Mouse (Mus musculus): ENCODE measurements around the gene Olfr594. TPM values are rescaled to one million over a fixed set of nuclear protein-coding genes. Genes with fewer than 3 reads are reported as not detected.
"Not testable (repeated sequence)": the region's sequence is repeated elsewhere in the genome, so short reads cannot be mapped to it uniquely, and the experiment has no call there.

Gene Olfr594
- not detected in 2 replicates for polyA plus RNA-seq (2015; fragmentation: Nextera tagmentation; extraction: Ambion mirVana)

DNA sequence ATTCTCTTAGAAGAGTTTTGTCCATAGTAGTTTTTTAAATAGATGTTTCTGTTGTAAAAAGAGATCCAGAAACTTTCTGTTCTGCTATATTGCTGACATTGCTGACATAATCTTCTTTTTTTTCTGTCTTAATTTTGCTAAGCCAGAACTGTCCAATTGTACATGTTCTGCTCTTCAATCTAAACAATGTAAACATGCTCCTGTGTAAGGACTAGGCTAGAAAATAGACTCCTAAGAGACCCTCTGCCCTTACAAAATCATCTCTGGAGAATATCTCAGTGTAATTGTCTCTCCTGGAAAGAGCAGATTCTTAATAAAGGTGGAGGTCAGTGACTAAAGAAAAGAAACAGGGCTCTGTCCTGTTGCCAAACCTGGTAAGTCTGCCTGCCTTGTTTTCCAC is at the start of gene Olfr594:
Gene Olfr594 (plus strand): TSS at position 301 of the 400 bp plus-strand sequence.
- H3K27me3 ChIP-seq (replicated peaks): no peaks in the 10 kb centered on the region
- H3K4me3 ChIP-seq: no peak within 1 kb of the TSS
- no peaks in the 10 kb centered on the region for H3K4me1 ChIP-seq
- H3K9ac ChIP-seq: no peak within 1 kb of the TSS
- H3K27ac ChIP-seq: no peak within 1 kb of the TSS
- no peak within 1 kb of the TSS for H3K4me2 ChIP-seq
- H3K36me3 ChIP-seq (replicated peaks): no peaks in the 10 kb centered on the region
- ATAC-seq (replicated peaks): no peak
- no peaks in the 10 kb centered on the region for H3K9me3 ChIP-seq

DNA sequence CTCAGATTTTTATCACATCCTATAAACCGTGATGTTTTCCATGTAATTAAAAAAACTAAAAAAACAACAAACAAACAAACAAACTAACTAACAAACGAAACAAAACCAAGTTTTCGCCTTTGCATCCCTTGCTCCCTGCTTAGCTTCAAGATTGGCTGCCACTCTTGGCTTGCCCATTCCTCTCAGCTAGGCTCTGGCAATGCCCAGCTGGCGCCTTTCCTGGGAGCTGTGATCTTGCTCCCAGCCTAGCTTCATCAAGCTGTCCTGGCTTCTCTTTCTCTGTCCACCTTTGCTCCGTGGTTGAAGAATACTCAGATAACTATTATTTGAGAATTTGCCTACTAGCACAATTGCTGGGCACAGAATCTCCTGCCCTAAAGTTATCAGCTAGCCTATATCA is 47.1 kb upstream of the Olfr594 start:
- WGBS: 84% methylated on average over 5 of the region's 5 CpGs

DNA sequence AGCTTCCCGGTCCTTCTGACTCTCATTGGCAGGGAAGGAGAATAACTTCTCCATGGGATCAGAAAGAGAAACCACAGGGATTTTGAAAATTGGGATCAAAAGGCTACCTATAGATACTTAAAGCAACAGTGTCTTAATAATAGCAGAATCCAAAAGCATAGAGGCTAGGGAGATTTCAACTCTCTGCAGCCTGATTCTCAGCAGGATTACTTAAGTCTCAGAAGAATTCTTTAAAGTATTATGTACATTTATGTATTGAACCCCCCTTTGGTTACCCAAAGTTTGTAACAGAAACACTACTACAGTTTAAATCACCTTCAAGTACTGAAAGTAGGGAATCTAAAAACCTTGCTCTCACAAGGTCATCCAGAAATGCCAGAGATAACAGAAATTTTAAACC is 38.6 kb upstream of the Olfr594 start, which contains the start of gene Olfr591:
Gene Olfr591 (minus strand): TSS at position 101 of the 400 bp plus-strand sequence.
- ATAC-seq (replicated peaks): no peak
- H3K36me3 ChIP-seq (replicated peaks): no peaks in the 10 kb centered on the region
- no peak within 1 kb of the TSS for H3K27ac ChIP-seq
- no peak within 1 kb of the TSS for H3K9ac ChIP-seq
- no peak within 1 kb of the TSS for H3K4me3 ChIP-seq
- 86% methylated on average over 1 of the region's 1 CpGs for WGBS
- no peaks in the 10 kb centered on the region for H3K27me3 ChIP-seq (replicated peaks)
- no peak within 1 kb of the TSS for H3K4me2 ChIP-seq
- no peaks in the 10 kb centered on the region for H3K4me1 ChIP-seq
- H3K9me3 ChIP-seq: no peaks in the 10 kb centered on the region

More for the DNA sequence above, 47.1 kb upstream of the Olfr594 start:
- H3K9me3 ChIP-seq: no peaks in the 10 kb centered on the region
- H3K27ac ChIP-seq: no peak overlapping the region
- H3K36me3 ChIP-seq (replicated peaks): no peaks in the 10 kb centered on the region
- H3K4me2 ChIP-seq: no peak overlapping the region
- H3K9ac ChIP-seq: no peak overlapping the region
- no peaks in the 10 kb centered on the region for H3K4me1 ChIP-seq
- ATAC-seq (replicated peaks): no peak
- no peaks in the 10 kb centered on the region for H3K27me3 ChIP-seq (replicated peaks)
- no peak overlapping the region for H3K4me3 ChIP-seq

DNA sequence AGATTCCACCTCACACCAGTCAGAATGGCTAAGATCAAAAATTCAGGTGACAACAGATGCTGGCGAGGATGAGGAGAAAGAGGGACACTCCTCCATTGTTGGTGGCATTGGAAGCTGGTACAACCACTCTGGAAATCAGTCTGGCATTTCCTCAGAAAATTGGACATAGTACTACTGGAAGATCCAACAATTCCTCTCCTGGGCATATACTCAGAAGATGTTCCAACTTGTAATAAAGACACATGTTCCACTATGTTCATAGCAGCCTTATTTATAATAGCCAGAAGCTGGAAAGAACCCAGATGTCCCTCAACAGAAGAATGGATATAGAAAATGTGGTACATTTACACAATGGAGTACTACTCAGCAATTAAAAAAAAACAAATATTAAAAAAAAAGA is 32.3 kb upstream of the Olfr594 start, which contains the start of gene Olfr592:
Gene Olfr592 (plus strand): TSS at position 301 of the 400 bp plus-strand sequence.
- H3K27me3 ChIP-seq (replicated peaks); H3K27ac ChIP-seq; H3K4me2 ChIP-seq; H3K4me1 ChIP-seq; H3K4me3 ChIP-seq; ATAC-seq (replicated peaks); H3K9ac ChIP-seq; H3K36me3 ChIP-seq (replicated peaks); H3K9me3 ChIP-seq: not testable (repeated sequence)
- WGBS: 75% methylated on average over 1 of the region's 1 CpGs

DNA sequence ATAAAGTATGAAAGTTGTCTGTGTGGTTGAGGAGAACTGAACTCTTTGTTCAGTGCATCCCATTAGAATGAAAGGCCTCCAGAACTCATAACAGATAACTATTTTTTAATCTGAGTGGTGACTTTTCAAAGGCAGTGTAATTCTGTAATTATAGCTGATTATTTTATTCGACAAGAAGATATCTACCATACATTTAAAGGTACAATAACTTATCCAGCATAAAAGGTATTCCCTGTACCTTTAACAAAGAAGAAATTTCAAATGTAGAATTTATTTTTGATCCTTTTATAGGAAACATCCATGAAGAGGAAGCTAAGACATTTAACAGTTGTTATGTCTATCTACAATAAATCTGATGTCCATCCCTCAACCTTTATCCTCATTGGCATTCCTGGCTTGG is 5.2 kb upstream of the Olfr594 start, which contains the start of gene Olfr593:
Gene Olfr593 (plus strand): TSS at position 301 of the 400 bp plus-strand sequence.
- H3K27ac ChIP-seq: no peak within 1 kb of the TSS
- H3K4me1 ChIP-seq: no peaks in the 10 kb centered on the region
- no peak within 1 kb of the TSS for H3K9ac ChIP-seq
- no peak within 1 kb of the TSS for H3K4me2 ChIP-seq
- H3K9me3 ChIP-seq: no peaks in the 10 kb centered on the region
- H3K36me3 ChIP-seq (replicated peaks): no peaks in the 10 kb centered on the region
- H3K27me3 ChIP-seq (replicated peaks): no peaks in the 10 kb centered on the region
- H3K4me3 ChIP-seq: no peak within 1 kb of the TSS
- WGBS: 74% methylated on average over 1 of the region's 1 CpGs
- no peak for ATAC-seq (replicated peaks)

DNA sequence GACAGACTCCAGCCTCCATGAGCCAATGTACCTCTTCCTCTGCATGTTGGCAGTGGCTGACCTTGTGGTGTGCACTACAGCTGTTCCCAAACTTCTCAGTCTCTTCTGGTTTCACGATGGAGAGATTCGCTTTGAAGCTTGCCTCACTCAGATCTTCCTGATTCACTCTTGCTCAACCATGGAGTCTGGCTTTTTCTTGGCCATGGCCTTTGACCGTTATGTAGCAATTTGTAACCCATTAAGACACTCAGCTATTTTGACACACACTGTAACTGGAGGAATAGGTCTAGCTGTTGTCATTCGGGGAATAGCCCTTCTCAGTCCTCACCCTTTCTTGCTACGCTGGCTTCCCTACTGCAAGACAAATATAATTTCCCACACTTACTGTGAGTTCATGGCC is 4.7 kb upstream of the Olfr594 start:
- not testable (repeated sequence) for H3K9ac ChIP-seq; H3K9me3 ChIP-seq; ATAC-seq (replicated peaks); H3K4me2 ChIP-seq; H3K27me3 ChIP-seq (replicated peaks); H3K36me3 ChIP-seq (replicated peaks); H3K4me1 ChIP-seq; H3K4me3 ChIP-seq; H3K27ac ChIP-seq
- 91% methylated on average over 5 of the region's 5 CpGs for WGBS

DNA sequence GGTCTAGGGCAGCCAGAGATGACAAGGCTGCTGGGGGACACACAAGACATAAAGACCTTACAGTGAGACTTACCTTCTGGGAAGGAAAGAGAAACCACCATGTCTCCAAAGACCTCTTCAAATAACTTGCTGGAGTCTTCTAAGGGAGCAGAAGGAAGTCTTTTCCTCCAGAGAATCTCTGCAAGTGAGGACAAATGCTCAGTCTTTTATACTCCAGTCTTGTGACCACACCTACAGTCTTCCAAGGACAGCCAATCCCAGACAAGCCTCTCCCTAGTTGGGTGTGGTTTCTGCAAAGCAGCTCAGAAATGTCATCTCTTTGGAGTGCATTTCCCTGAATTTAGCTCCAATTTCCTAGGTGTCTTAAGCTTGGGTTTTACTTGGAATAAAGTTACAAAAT is 35.6 kb downstream of the Olfr594 start, which contains the start of gene Usp17ld:
Gene Usp17ld (minus strand): TSS at position 101 of the 400 bp plus-strand sequence.
- not testable (repeated sequence) for ATAC-seq (replicated peaks)

More for the DNA sequence above, 35.6 kb downstream of the Olfr594 start, which contains the start of gene Usp17ld:
- H3K27me3 ChIP-seq (replicated peaks); H3K36me3 ChIP-seq (replicated peaks); H3K9me3 ChIP-seq; H3K4me1 ChIP-seq; H3K27ac ChIP-seq; H3K9ac ChIP-seq; H3K4me3 ChIP-seq; H3K4me2 ChIP-seq: not testable (repeated sequence)

Small RNA genes lying within 50 kb of the gene (microRNA-seq; reads per million reads assigned to microRNA genes)
- gene Gm23550 (not detected), gene Gm25171 (not detected)

Other genes starting within 250 kb of the Olfr594 start
- not detected in 2 replicates for gene Olfr577, start 241.1 kb upstream of the Olfr594 start, polyA plus RNA-seq (2015; fragmentation: Nextera tagmentation; extraction: Ambion mirVana)
- not detected in 2 replicates for gene Olfr578, start 227.7 kb upstream of the Olfr594 start, polyA plus RNA-seq (2015; fragmentation: Nextera tagmentation; extraction: Ambion mirVana)
- not detected in 2 replicates for gene Olfr582, start 179.0 kb upstream of the Olfr594 start, polyA plus RNA-seq (2015; fragmentation: Nextera tagmentation; extraction: Ambion mirVana)
- not detected in 2 replicates for gene Olfr583, start 165.7 kb upstream of the Olfr594 start, polyA plus RNA-seq (2015; fragmentation: Nextera tagmentation; extraction: Ambion mirVana)
- not detected in 2 replicates for gene Olfr584, start 135.1 kb upstream of the Olfr594 start, polyA plus RNA-seq (2015; fragmentation: Nextera tagmentation; extraction: Ambion mirVana)
- gene Olfr585, start 119.3 kb upstream of the Olfr594 start, polyA plus RNA-seq (2015; fragmentation: Nextera tagmentation; extraction: Ambion mirVana): not detected in 2 replicates
- not detected in 2 replicates for gene Olfr586, start 91.4 kb upstream of the Olfr594 start, polyA plus RNA-seq (2015; fragmentation: Nextera tagmentation; extraction: Ambion mirVana)
- not detected in 2 replicates for gene Olfr588-ps1, start 76.1 kb upstream of the Olfr594 start, polyA plus RNA-seq (2015; fragmentation: Nextera tagmentation; extraction: Ambion mirVana)
- not detected in 2 replicates for gene Olfr589, start 60.6 kb upstream of the Olfr594 start, polyA plus RNA-seq (2015; fragmentation: Nextera tagmentation; extraction: Ambion mirVana)
- not detected in 2 replicates for gene Olfr591, start 38.7 kb upstream of the Olfr594 start, polyA plus RNA-seq (2015; fragmentation: Nextera tagmentation; extraction: Ambion mirVana)
- not detected in 2 replicates for gene Olfr592, start 32.2 kb upstream of the Olfr594 start, polyA plus RNA-seq (2015; fragmentation: Nextera tagmentation; extraction: Ambion mirVana)
- not detected in 2 replicates for gene Olfr593, start 5.1 kb upstream of the Olfr594 start, polyA plus RNA-seq (2015; fragmentation: Nextera tagmentation; extraction: Ambion mirVana)
- not detected in 2 replicates for gene Usp17ld, start 35.5 kb downstream of the Olfr594 start, polyA plus RNA-seq (2015; fragmentation: Nextera tagmentation; extraction: Ambion mirVana)
- not detected in 2 replicates for gene Olfr596, start 88.7 kb downstream of the Olfr594 start, polyA plus RNA-seq (2015; fragmentation: Nextera tagmentation; extraction: Ambion mirVana)
- not detected in 2 replicates for gene Olfr597, start 99.3 kb downstream of the Olfr594 start, polyA plus RNA-seq (2015; fragmentation: Nextera tagmentation; extraction: Ambion mirVana)
- not detected in 2 replicates for gene Olfr598, start 106.6 kb downstream of the Olfr594 start, polyA plus RNA-seq (2015; fragmentation: Nextera tagmentation; extraction: Ambion mirVana)
- not detected in 2 replicates for gene Olfr599, start 118.9 kb downstream of the Olfr594 start, polyA plus RNA-seq (2015; fragmentation: Nextera tagmentation; extraction: Ambion mirVana)
- not detected in 2 replicates for gene Olfr600, start 132.7 kb downstream of the Olfr594 start, polyA plus RNA-seq (2015; fragmentation: Nextera tagmentation; extraction: Ambion mirVana)
- not detected in 2 replicates for gene Olfr601, start 145.7 kb downstream of the Olfr594 start, polyA plus RNA-seq (2015; fragmentation: Nextera tagmentation; extraction: Ambion mirVana)
- gene Olfr603, start 169.2 kb downstream of the Olfr594 start, polyA plus RNA-seq (2015; fragmentation: Nextera tagmentation; extraction: Ambion mirVana): not detected in 2 replicates
- not detected in 2 replicates for gene Usp17lc, start 198.1 kb downstream of the Olfr594 start, polyA plus RNA-seq (2015; fragmentation: Nextera tagmentation; extraction: Ambion mirVana)
- not detected in 2 replicates for gene Olfr605, start 228.4 kb downstream of the Olfr594 start, polyA plus RNA-seq (2015; fragmentation: Nextera tagmentation; extraction: Ambion mirVana)
- gene Olfr606, start 232.1 kb downstream of the Olfr594 start, polyA plus RNA-seq (2015; fragmentation: Nextera tagmentation; extraction: Ambion mirVana): not detected in 2 replicates
- gene Olfr607, start 247.2 kb downstream of the Olfr594 start, polyA plus RNA-seq (2015; fragmentation: Nextera tagmentation; extraction: Ambion mirVana): not detected in 2 replicates

Measured in midbrain, embryonic 15.5 days (tissue).